Mouse (Mus musculus): Measurements from ENCODE around the gene Chchd6. TPM values are rescaled to one million over a fixed set of nuclear protein-coding genes. Genes with fewer than 3 reads are reported as not detected.

The Chchd6 gene
- total RNA-seq (2018; cell fraction: chromatin; rRNA removed): 10 to 100 TPM in 4 of 26 experiments, 1 to 10 TPM in 22; 2.5 to 10.8 (median 7.7) TPM
- total RNA-seq (2018; cell fraction: cytosol; rRNA removed): 10 to 100 TPM in 14 of 26 experiments, 1 to 10 TPM in 12; 7.2 to 13.5 (median 10.1) TPM
- 10 to 100 TPM in 4 of 26 experiments, 1 to 10 TPM in 22; 2.0 to 16.2 (median 4.9) TPM for total RNA-seq (2018; cell fraction: nucleus; rRNA removed)
- polyA plus RNA-seq (2018): 5.9 to 13.0 TPM (median 6.1 TPM) in 3 replicates

- Histone ChIP-seq H3K4me3 (ENCODE audit: inconsistent target) (peak within 1 kb of the TSS; percentile 42), H3K27ac (no peak within 1 kb of the TSS), H3K36me3 (ENCODE audit: inconsistent target) (no peaks in the 10 kb centered on the region), H3K79me2 (ENCODE audit: inconsistent target) (no peaks in the 10 kb centered on the region)
- under 1% methylated on average over 50 of the region's 56 CpGs for WGBS (ENCODE audit: missing documents)
Measured at GRCm38 (mm10) chr6:89595018-89595776, at the start of gene Chchd6. Gene Chchd6 (minus strand): TSS chr6:89595652.

GRCm38 (mm10) chr6:89644271-89645075 is 49.0 kb upstream of the Chchd6 start:
- Histone ChIP-seq H3K79me2 (ENCODE audit: inconsistent target) (no peaks in the 10 kb centered on the region), H3K36me3 (ENCODE audit: inconsistent target) (no peaks in the 10 kb centered on the region), H3K4me3 (ENCODE audit: inconsistent target) (peak overlapping the region; percentile 40), H3K27ac (peak overlapping the region; percentile 54)
- under 1% methylated on average over 37 of the region's 41 CpGs for WGBS (ENCODE audit: missing documents)

DNA sequence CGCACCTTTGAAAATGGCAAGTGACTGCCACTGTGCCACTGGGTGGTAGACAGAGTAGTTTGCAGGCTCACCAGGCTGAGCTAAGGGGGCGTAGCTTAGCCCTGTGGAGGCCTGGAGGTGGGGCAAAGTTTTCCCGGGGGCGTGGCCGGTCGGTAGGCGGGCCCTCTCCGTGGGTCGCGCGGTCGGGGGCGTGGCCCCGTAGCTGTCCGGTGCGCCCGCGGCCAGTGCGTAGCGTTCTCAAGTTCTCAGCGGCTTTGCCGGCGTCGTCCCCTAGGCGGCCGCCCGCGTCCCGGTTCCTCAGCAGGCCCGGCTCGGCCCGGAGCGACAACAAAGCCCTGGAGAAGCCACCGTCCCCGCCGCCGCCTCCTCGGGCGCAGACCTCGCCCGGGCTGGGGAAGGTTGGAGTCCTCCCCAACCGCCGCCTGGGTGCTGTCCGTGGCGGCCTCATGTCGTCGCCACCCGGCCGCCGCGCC is 48.4 kb upstream of the Chchd6 start, which contains the start of gene Txnrd3:
Txnrd3 (plus strand) TSS at position 191 of the 473 bp plus-strand sequence.
- Histone ChIP-seq H3K4me3 (ENCODE audit: inconsistent target) (peak within 1 kb of the TSS; percentile 40), H3K79me2 (ENCODE audit: inconsistent target) (no peaks in the 10 kb centered on the region), H3K27ac (peak within 1 kb of the TSS; percentile 54), H3K36me3 (ENCODE audit: inconsistent target) (no peaks in the 10 kb centered on the region)
- WGBS (ENCODE audit: missing documents): 1% methylated on average over 51 of the region's 51 CpGs

GRCm38 (mm10) chr6:89639025-89639424 is 43.6 kb upstream of the Chchd6 start:
- Histone ChIP-seq H3K36me3 (ENCODE audit: inconsistent target) (no peaks in the 10 kb centered on the region), H3K27ac (no peak overlapping the region), H3K79me2 (ENCODE audit: inconsistent target) (no peaks in the 10 kb centered on the region), H3K4me3 (ENCODE audit: inconsistent target) (no peak overlapping the region)
- WGBS (ENCODE audit: missing documents): 44% methylated on average over 2 of the region's 2 CpGs

- H3K36me3 ChIP-seq (ENCODE audit: inconsistent target): no peaks in the 10 kb centered on the region
- 64% methylated on average over 4 of the region's 4 CpGs for WGBS (ENCODE audit: missing documents)
- H3K79me2 ChIP-seq (ENCODE audit: inconsistent target): no peaks in the 10 kb centered on the region
- H3K27ac ChIP-seq: no peak overlapping the region
- H3K4me3 ChIP-seq (ENCODE audit: inconsistent target): no peak overlapping the region
Measured at GRCm38 (mm10) chr6:89637977-89638376, 42.5 kb upstream of the Chchd6 start.

DNA sequence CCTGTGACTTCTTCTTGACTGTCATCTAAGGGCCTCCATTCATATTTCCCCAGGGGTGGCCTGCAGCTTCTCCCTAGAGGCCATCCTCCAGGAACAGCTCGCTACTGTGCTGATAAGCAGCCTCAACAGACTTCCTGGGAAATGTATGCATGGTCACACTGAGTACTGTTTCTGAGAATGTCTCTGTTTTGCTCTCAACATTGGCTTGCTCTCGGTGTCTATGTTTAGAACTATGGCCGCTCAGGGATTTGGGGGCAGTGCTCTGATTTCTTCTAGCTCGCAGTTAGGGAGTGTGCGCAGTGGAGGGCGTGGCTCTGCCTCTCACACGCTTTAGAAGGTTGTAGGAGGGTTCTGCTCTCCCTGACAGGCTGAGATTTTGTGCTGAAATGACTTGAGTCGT is 38.9 kb upstream of the Chchd6 start:
- Histone ChIP-seq H3K36me3 (ENCODE audit: inconsistent target) (no peaks in the 10 kb centered on the region), H3K4me3 (ENCODE audit: inconsistent target) (no peak overlapping the region), H3K27ac (no peak overlapping the region), H3K79me2 (ENCODE audit: inconsistent target) (no peaks in the 10 kb centered on the region)
- 82% methylated on average over 8 of the region's 8 CpGs for WGBS (ENCODE audit: missing documents)

DNA sequence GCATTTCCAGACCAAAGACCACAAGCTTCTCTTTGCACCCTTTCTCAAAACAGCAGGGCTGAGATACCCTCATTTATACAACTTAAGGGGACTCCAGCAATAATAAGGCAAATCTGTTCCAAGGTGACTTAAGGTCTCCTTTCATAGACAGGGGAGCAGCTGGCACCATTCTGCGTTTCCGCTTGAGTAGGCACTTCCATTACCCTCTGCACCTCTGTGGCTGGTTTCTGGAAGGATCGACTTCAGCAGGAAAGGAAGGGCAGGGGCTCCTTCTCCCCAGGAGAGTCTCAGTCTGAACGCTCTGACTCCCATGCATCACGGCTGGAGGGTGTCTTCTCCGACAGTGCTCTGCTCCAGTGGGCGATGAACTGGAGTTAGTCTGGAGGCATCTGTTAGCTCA is 37.7 kb upstream of the Chchd6 start:
- WGBS (ENCODE audit: missing documents): 87% methylated on average over 7 of the region's 7 CpGs
- Histone ChIP-seq H3K79me2 (ENCODE audit: inconsistent target) (no peaks in the 10 kb centered on the region), H3K4me3 (ENCODE audit: inconsistent target) (no peak overlapping the region), H3K27ac (no peak overlapping the region), H3K36me3 (ENCODE audit: inconsistent target) (no peaks in the 10 kb centered on the region)

- 23% methylated on average over 10 of the region's 10 CpGs for whole genome bisulfite sequencing (ENCODE audit: missing documents)
- Histone ChIP-seq H3K27ac (no peak overlapping the region), H3K36me3 (ENCODE audit: inconsistent target) (no peaks in the 10 kb centered on the region), H3K79me2 (ENCODE audit: inconsistent target) (no peaks in the 10 kb centered on the region), H3K4me3 (ENCODE audit: inconsistent target) (no peak overlapping the region)
Measured at GRCm38 (mm10) chr6:89631809-89632562, 36.5 kb upstream of the Chchd6 start.

DNA sequence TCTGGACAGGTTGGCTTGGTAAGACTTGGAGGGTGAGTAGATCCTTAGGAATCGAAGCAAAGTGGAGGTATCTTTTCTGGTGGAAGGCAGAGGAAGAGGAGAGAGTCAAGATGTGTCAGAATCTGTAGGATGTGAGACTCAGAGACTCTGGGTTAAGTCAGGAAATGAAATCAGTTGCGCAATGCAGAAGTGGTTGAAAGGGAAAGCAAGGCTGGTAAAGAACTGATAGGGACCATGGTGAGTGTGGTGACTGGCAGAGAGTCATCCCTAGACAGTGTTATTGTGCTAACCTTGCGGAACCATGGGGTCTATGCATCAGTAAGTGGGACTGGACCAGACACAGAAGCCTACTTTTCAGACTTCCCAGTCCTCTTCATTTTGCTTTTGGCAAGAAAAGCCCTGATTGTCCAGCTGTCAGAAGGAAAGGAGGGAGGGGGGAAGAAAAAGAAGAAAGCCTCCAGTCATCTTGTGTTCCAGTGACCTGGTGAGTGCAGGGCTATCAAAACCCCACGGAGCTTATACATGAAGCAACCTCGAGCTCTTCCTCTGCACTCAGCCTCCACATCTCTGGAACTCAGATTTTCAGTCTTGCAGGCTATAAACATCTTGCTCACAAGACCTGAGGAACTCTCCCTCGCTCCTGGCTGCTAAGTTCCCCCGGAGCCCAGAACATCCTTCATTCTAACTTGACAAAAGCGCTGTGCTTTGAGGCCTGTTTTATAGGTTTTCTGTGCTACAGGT is 32.8 kb upstream of the Chchd6 start:
- Histone ChIP-seq H3K79me2 (ENCODE audit: inconsistent target) (no peaks in the 10 kb centered on the region), H3K27ac (no peak overlapping the region), H3K36me3 (ENCODE audit: inconsistent target) (no peaks in the 10 kb centered on the region), H3K4me3 (ENCODE audit: inconsistent target) (no peak overlapping the region)
- WGBS (ENCODE audit: missing documents): 25% methylated on average over 8 of the region's 8 CpGs

GRCm38 (mm10) chr6:89622647-89623046 is 27.2 kb upstream of the Chchd6 start:
- WGBS (ENCODE audit: missing documents): 69% methylated on average over 3 of the region's 3 CpGs
- no peak overlapping the region for H3K4me3 ChIP-seq (ENCODE audit: inconsistent target)
- no peaks in the 10 kb centered on the region for H3K79me2 ChIP-seq (ENCODE audit: inconsistent target)
- H3K36me3 ChIP-seq (ENCODE audit: inconsistent target): no peaks in the 10 kb centered on the region
- H3K27ac ChIP-seq: no peak overlapping the region

- Histone ChIP-seq H3K36me3 (ENCODE audit: inconsistent target) (no peaks in the 10 kb centered on the region), H3K4me3 (ENCODE audit: inconsistent target) (no peak overlapping the region), H3K79me2 (ENCODE audit: inconsistent target) (no peaks in the 10 kb centered on the region), H3K27ac (no peak overlapping the region)
- 79% methylated on average over 7 of the region's 7 CpGs for whole genome bisulfite sequencing (ENCODE audit: missing documents)
Measured at GRCm38 (mm10) chr6:89615373-89615755, 19.9 kb upstream of the Chchd6 start.

DNA sequence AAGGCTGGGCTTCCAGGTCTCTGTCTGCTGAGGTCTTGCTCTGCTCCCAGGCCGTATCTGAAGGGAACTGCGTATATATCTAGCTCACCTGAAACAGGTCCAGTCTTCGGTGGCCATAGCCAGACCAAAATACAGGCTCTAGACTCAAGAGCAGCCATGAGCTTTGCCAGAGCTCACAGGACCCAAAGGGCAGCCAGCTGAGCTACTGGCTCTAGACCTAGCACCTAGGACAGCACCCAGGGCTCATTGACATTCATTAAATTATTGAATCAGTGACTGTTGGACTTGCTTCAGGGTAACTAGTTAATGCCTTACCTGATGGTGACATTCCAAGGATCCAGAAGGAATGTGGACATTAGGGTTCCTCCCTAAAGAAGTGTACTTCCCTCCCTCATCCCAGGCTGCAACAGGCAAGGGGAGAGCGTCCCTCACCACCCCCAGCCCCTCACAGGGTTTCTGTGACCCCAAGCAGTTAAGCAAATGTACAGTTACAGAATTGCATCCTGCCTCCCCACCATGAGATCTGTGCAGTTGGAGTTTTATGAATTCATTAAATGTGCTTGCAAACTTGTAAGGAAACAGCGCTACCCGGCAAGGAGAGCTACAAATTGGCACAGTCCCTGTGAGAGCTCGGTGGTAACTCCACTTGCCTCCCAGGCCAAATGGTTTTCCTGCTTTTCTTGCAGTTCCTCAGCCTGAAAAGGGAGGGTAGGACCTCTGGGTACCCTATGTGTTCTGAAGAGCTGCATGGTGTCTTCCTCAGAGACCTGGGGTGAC is 19.3 kb upstream of the Chchd6 start:
- no peak overlapping the region for H3K4me3 ChIP-seq (ENCODE audit: inconsistent target)
- H3K79me2 ChIP-seq (ENCODE audit: inconsistent target): no peaks in the 10 kb centered on the region
- no peaks in the 10 kb centered on the region for H3K36me3 ChIP-seq (ENCODE audit: inconsistent target)
- 77% methylated on average over 7 of the region's 7 CpGs for WGBS (ENCODE audit: missing documents)
- H3K27ac ChIP-seq: no peak overlapping the region

DNA sequence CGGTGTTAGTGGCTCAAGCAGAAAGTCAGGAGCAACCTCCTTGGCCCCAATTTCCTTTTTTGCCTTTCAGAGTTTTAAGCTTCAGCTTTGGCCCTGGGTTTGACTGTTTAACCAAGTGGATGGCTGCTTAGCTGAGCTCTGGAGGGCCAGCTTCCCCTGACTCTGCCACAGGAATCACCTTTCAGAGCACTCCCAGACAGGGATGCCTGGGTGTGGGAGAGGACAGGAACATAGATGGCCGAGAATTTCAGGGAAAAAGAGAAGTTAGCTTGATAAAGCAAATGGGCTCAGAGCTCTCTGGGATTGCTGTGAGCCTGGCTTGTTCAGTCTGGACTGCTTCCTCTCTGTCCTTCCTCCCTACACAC is 18.6 kb upstream of the Chchd6 start:
- WGBS (ENCODE audit: missing documents): 5% methylated on average over 2 of the region's 2 CpGs
- Histone ChIP-seq H3K79me2 (ENCODE audit: inconsistent target) (no peaks in the 10 kb centered on the region), H3K36me3 (ENCODE audit: inconsistent target) (no peaks in the 10 kb centered on the region), H3K4me3 (ENCODE audit: inconsistent target) (no peak overlapping the region), H3K27ac (no peak overlapping the region)
